Mouse (Mus musculus) macrophage (primary cell): ENCODE results near the gene Rsad2. TPM values are rescaled to one million over a fixed set of nuclear protein-coding genes. Genes with fewer than 3 reads are reported as not detected.
"Not testable (repeated sequence)": the region's sequence is repeated elsewhere in the genome, so short reads cannot be mapped to it uniquely, and the experiment has no call there.

Experiments used
- H3K27ac ChIP-seq: fragments of 350-480 bp; formaldehyde crosslinking; 2 replicates; pipeline ENCODE4 v1.9.0; 2021
- H3K36me3 ChIP-seq: fragments of 350-480 bp; formaldehyde crosslinking; 2 replicates; pipeline ENCODE4 v1.9.0; 2021; ENCODE audit errors: inconsistent target
- H3K4me3 ChIP-seq: fragments of 350-480 bp; formaldehyde crosslinking; 2 replicates; pipeline ENCODE4 v1.9.0; 2021; ENCODE audit errors: inconsistent target
- H3K79me2 ChIP-seq: fragments of 350-480 bp; formaldehyde crosslinking; 2 replicates; pipeline ENCODE4 v1.9.0; 2021; ENCODE audit errors: inconsistent target
- WGBS: methylation state at CpG from one replicate; pipeline ENCODE4 v1.1.7; 2026; ENCODE audit warnings: inconsistent platforms; ENCODE audit not compliant: missing documents; 5-methylcytosine and 5-hydroxymethylcytosine counted together
- polyA plus RNA-seq: library from polyadenylated mRNA; stranded (reverse); fragments of 250-400 nt; gene quantifications from 3 replicates; pipeline ENCODE4 v1.2.4, GENCODE M21; 2018; ENCODE audit warnings: inconsistent platforms
- total RNA-seq, 78 experiments: library from RNA; depleted of rRNA; stranded (reverse); fragments of 250-400 nt; gene quantifications; 1 replicate in 9 of 78; 2 replicates in 24 of 78; 3 replicates in 43 of 78; 4 replicates in 2 of 78; pipeline ENCODE4 v1.2.4; 2018; ENCODE audit warnings: inconsistent platforms in 56 of 78

The Rsad2 gene
- 1,000 to 10,000 TPM in 16 of 26 experiments, 100 to 1,000 TPM in 10; 143 to 6,267 (median 1,407) TPM for total RNA-seq (2018; cell fraction: chromatin; rRNA removed)
- 1,000 to 10,000 TPM in 15 of 26 experiments, 100 to 1,000 TPM in 11; 212 to 4,949 (median 1,941) TPM for total RNA-seq (2018; cell fraction: cytosol; rRNA removed)
- total RNA-seq (2018; cell fraction: nucleus; rRNA removed), result 1,000 to 10,000 TPM in 18 of 26 experiments, 100 to 1,000 TPM in 8; 141 to 7,086 (median 3,782) TPM
- 84.2 to 432 TPM (median 145 TPM) in 3 replicates for polyA plus RNA-seq

GRCm38 (mm10) chr12:26456028-26456698, at the start of gene Rsad2:
Rsad2 (minus strand) TSS chr12:26456452.
- WGBS, result 20% methylated on average over 13 of the region's 13 CpGs
- peak within 1 kb of the TSS; percentile 77 for H3K4me3 ChIP-seq
- H3K79me2 ChIP-seq, result peaks cover 52% of the 10 kb centered on the region
- H3K36me3 ChIP-seq, result peaks cover 20% of the 10 kb centered on the region
- peak within 1 kb of the TSS; percentile 66 for H3K27ac ChIP-seq

GRCm38 (mm10) chr12:26501042-26501441, 44.8 kb upstream of the Rsad2 start:
- no peak overlapping the region for H3K27ac ChIP-seq
- WGBS, result 93% methylated on average over 3 of the region's 3 CpGs
- no peaks in the 10 kb centered on the region for H3K36me3 ChIP-seq
- H3K4me3 ChIP-seq, result no peak overlapping the region
- no peaks in the 10 kb centered on the region for H3K79me2 ChIP-seq

GRCm38 (mm10) chr12:26489942-26490341, 33.7 kb upstream of the Rsad2 start:
- Histone ChIP-seq H3K36me3 (no peaks in the 10 kb centered on the region), H3K79me2 (no peaks in the 10 kb centered on the region), H3K27ac (no peak overlapping the region), H3K4me3 (no peak overlapping the region)
- 100% methylated on average over 1 of the region's 1 CpGs for WGBS

GRCm38 (mm10) chr12:26488617-26489274, 32.5 kb upstream of the Rsad2 start:
- H3K27ac ChIP-seq, result no peak overlapping the region

GRCm38 (mm10) chr12:26487874-26488616, 31.8 kb upstream of the Rsad2 start:
- no peaks in the 10 kb centered on the region for H3K79me2 ChIP-seq
- H3K27ac ChIP-seq, result no peak overlapping the region
- 40% methylated on average over 14 of the region's 14 CpGs for WGBS
- no peak overlapping the region for H3K4me3 ChIP-seq
- H3K36me3 ChIP-seq, result no peaks in the 10 kb centered on the region

More at GRCm38 (mm10) chr12:26488617-26489274, 32.5 kb upstream of the Rsad2 start:
- no peaks in the 10 kb centered on the region for H3K79me2 ChIP-seq
- no peak overlapping the region for H3K4me3 ChIP-seq
- 71% methylated on average over 5 of the region's 5 CpGs for WGBS
- no peaks in the 10 kb centered on the region for H3K36me3 ChIP-seq

- H3K79me2 ChIP-seq, H3K36me3 ChIP-seq, H3K27ac ChIP-seq, H3K4me3 ChIP-seq: not testable (repeated sequence)
- WGBS, result 93% methylated on average over 11 of the region's 12 CpGs
These were observed 29.7 kb upstream of the Rsad2 start for GRCm38 (mm10) chr12:26485738-26486580.

GRCm38 (mm10) chr12:26478196-26479004, 22.1 kb upstream of the Rsad2 start:
- Histone ChIP-seq H3K79me2 (peaks cover 3% of the 10 kb centered on the region; the same call in 1 of the 2 replicates), H3K27ac (no peak overlapping the region), H3K4me3 (no peak overlapping the region), H3K36me3 (peaks cover 53% of the 10 kb centered on the region)
- 90% methylated on average over 18 of the region's 18 CpGs for WGBS

GRCm38 (mm10) chr12:26477198-26477597, 20.9 kb upstream of the Rsad2 start:
- H3K4me3 ChIP-seq, result no peak overlapping the region
- 99% methylated on average over 5 of the region's 5 CpGs for WGBS
- H3K36me3 ChIP-seq, result peaks cover 65% of the 10 kb centered on the region
- H3K27ac ChIP-seq, result no peak overlapping the region
- peaks cover 15% of the 10 kb centered on the region; the same call in 1 of the 2 replicates for H3K79me2 ChIP-seq

- H3K27ac ChIP-seq, result no peak overlapping the region
- H3K4me3 ChIP-seq, result no peak overlapping the region
- peaks cover 41% of the 10 kb centered on the region for H3K79me2 ChIP-seq
- WGBS, result 96% methylated on average over 6 of the region's 6 CpGs
- H3K36me3 ChIP-seq, result peaks cover 78% of the 10 kb centered on the region
These were observed 17.5 kb upstream of the Rsad2 start for GRCm38 (mm10) chr12:26473746-26474145.

GRCm38 (mm10) chr12:26472770-26473481, 16.7 kb upstream of the Rsad2 start:
- Histone ChIP-seq H3K79me2 (peaks cover 41% of the 10 kb centered on the region), H3K36me3 (peaks cover 70% of the 10 kb centered on the region), H3K27ac (no peak overlapping the region), H3K4me3 (no peak overlapping the region)
- whole genome bisulfite sequencing, result 100% methylated on average over 3 of the region's 3 CpGs

- peak overlapping the region; percentile 81; the same call in 1 of the 2 replicates for H3K4me3 ChIP-seq
These were observed 15.1 kb upstream of the Rsad2 start for GRCm38 (mm10) chr12:26471376-26471775.

GRCm38 (mm10) chr12:26470042-26470409, 13.8 kb upstream of the Rsad2 start:
- peak overlapping the region; percentile 81 for H3K4me3 ChIP-seq
- 24% methylated on average over 6 of the region's 6 CpGs for WGBS
- peak overlapping the region; percentile 33 for H3K27ac ChIP-seq
- H3K79me2 ChIP-seq, result peaks cover 41% of the 10 kb centered on the region
- peaks cover 41% of the 10 kb centered on the region for H3K36me3 ChIP-seq

More at GRCm38 (mm10) chr12:26471376-26471775, 15.1 kb upstream of the Rsad2 start:
- Histone ChIP-seq H3K36me3 (peaks cover 55% of the 10 kb centered on the region), H3K79me2 (peaks cover 41% of the 10 kb centered on the region), H3K27ac (no peak overlapping the region)
- WGBS, result 87% methylated on average over 3 of the region's 3 CpGs
